Mouse (Mus musculus) B cell, adult (primary cell): ENCODE measurements around the gene Cyp2c29. TPM values are rescaled to one million over a fixed set of nuclear protein-coding genes. Genes with fewer than 3 reads are reported as not detected.

ENCODE experiments used
- total RNA-seq: library from RNA; stranded (reverse); gene quantifications from 4 replicates; pipeline ENCODE4 v1.2.4, GENCODE M21; 2023; ENCODE audit not compliant: inconsistent age

Gene Cyp2c29
- total RNA-seq: not detected in 4 replicates

GRCm38 (mm10) chr19:39269105-39269504 lies at the start of gene Cyp2c29:
TSS of gene Cyp2c29 (plus strand) at chr19:39269405.

Other genes starting within 250 kb of the Cyp2c29 start
- not detected in 4 replicates for gene Cyp2c65, start 208.4 kb upstream of the Cyp2c29 start, total RNA-seq
- gene Cyp2c66, start 155.5 kb upstream of the Cyp2c29 start, total RNA-seq: not detected in 4 replicates
- gene Cyp2c38, start 193.7 kb downstream of the Cyp2c29 start, total RNA-seq: not detected in 4 replicates
- not detected in 4 replicates for gene Cyp2c39, start 241.5 kb downstream of the Cyp2c29 start, total RNA-seq